Mouse (Mus musculus) ES-E14 (cell line): ENCODE results near the gene Ttc3.
"Not testable (repeated sequence)": the region's sequence is repeated elsewhere in the genome, so short reads cannot be mapped to it uniquely, and the experiment has no call there.

ENCODE experiments used
- CHD2 ChIP-seq: IDR thresholded peaks from 2 replicates; pipeline ENCODE4 v1.6.1; 2014; ENCODE audit warnings: mild to moderate bottlenecking, low read depth, low read length, inconsistent platforms
- HCFC1 ChIP-seq: IDR thresholded peaks from 2 replicates; pipeline ENCODE4 v1.6.1; 2012; ENCODE audit warnings: low read length, inconsistent platforms, borderline replicate concordance; ENCODE audit not compliant: insufficient read depth
- MAFK ChIP-seq: IDR thresholded peaks from 2 replicates; pipeline ENCODE4 v1.6.1; 2014; ENCODE audit warnings: mild to moderate bottlenecking, low read depth, low read length, inconsistent platforms; ENCODE audit not compliant: insufficient read depth
- ZC3H11A ChIP-seq: IDR thresholded peaks from 2 replicates; pipeline ENCODE4 v1.6.1; 2012; ENCODE audit warnings: low read depth, mild to moderate bottlenecking, inconsistent platforms, low read length, borderline replicate concordance
- ZNF384 ChIP-seq: IDR thresholded peaks from 2 replicates; pipeline ENCODE4 v1.6.1; 2012; ENCODE audit warnings: low read depth, low read length, inconsistent platforms

DNA sequence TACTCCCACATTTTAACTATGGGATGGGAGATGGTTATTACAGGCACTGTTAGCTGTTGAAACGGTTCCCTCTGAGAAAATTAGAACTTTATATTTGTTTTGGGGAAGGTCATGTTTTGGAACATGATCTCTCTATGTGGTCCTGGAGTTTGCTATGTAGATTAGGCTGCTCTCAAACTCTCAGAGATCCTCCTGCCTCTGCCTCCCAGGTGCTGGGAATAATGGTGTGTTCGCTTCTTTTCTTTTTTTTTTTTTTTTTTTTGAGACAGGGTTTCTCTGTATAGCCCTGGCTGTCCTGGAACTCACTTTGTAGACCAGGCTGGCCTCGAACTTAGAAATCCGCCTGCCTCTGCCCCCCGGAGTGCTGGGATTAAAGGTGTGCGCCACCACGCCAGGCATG is 95.9 kb downstream of the Ttc3 start:
- not testable (repeated sequence) for TF ChIP-seq MAFK, HCFC1, ZC3H11A, CHD2
- peak; percentile 93 for TF ChIP-seq ZNF384
